Mouse (Mus musculus) heart, postnatal 0 days (tissue): ENCODE data around the gene Aaed1. TPM values are rescaled to one million over a fixed set of nuclear protein-coding genes. Genes with fewer than 3 reads are reported as not detected.

Source experiments
- ATAC-seq: fragments of 200-750 bp; cut with Nextera tagmentation; 2 replicates; pipeline ENCODE4 v1.8.0; 2017; ENCODE audit warnings: low read depth, moderate number of reproducible peaks, moderate library complexity; ENCODE audit not compliant: insufficient read depth
- DNase-seq: peaks from one replicate; pipeline ENCODE4 v3.0.0-alpha.2; 2016; ENCODE audit warnings: low spot score
- H3K27ac ChIP-seq: fragments of 300-500 bp; sonication (generic); 2 replicates; pipeline ENCODE4 v1.5.1; 2014; ENCODE audit warnings: low read depth, mild to moderate bottlenecking
- H3K27me3 ChIP-seq: fragments of 300-500 bp; sonication (generic); 2 replicates; pipeline ENCODE4 v1.6.1; 2014; ENCODE audit warnings: low read length, mixed read lengths; ENCODE audit not compliant: control insufficient read depth, insufficient read depth
- H3K36me3 ChIP-seq: fragments of 300-500 bp; sonication (generic); replicated peaks from 2 replicates; pipeline ENCODE4 v1.6.1; 2014; ENCODE audit warnings: low read length, mixed read lengths; ENCODE audit not compliant: control insufficient read depth, insufficient read depth
- H3K4me1 ChIP-seq: fragments of 300-500 bp; sonication (generic); 2 replicates; pipeline ENCODE4 v1.6.1; 2014; ENCODE audit warnings: antibody characterized with exemption; ENCODE audit not compliant: control insufficient read depth, insufficient read depth
- H3K4me2 ChIP-seq: fragments of 300-500 bp; sonication (generic); 2 replicates; pipeline ENCODE4 v1.6.1; 2014; ENCODE audit warnings: low read depth, mild to moderate bottlenecking, low read length, moderate library complexity
- H3K4me3 ChIP-seq: fragments of 300-500 bp; sonication (generic); 2 replicates; pipeline ENCODE4 v1.5.1; 2014; ENCODE audit warnings: low read depth, low read length
- H3K9ac ChIP-seq: fragments of 300-500 bp; sonication (generic); replicated peaks from 2 replicates; pipeline ENCODE4 v1.6.1; 2014; ENCODE audit warnings: low read depth, low read length, mixed read lengths
- H3K9me3 ChIP-seq: fragments of 300-500 bp; sonication (generic); replicated peaks from 2 replicates; pipeline ENCODE4 v1.6.1; 2016; ENCODE audit warnings: low read length; ENCODE audit not compliant: control insufficient read depth
- CTCF ChIP-seq: IDR thresholded peaks from 2 replicates; pipeline ENCODE4 v1.5.1; 2016; ENCODE audit warnings: antibody characterized with exemption, control low read depth, low read depth
- EP300 ChIP-seq: IDR thresholded peaks from 2 replicates; pipeline ENCODE4 v1.6.1; 2016; ENCODE audit warnings: antibody characterized with exemption, low read depth
- WGBS: fragments of 180-500 bp; shearing (Covaris S2); extraction: QIAGEN DNeasy Blood & Tissue Kit; methylation state at CpG from one replicate; pipeline ENCODE4 v1.1.7; 2014; 5-methylcytosine and 5-hydroxymethylcytosine counted together
- polyA plus RNA-seq: library from polyadenylated mRNA; unstranded; fragments of >200 nt; fragmentation: Nextera tagmentation; extraction: Ambion mirVana; gene quantifications from 2 replicates; pipeline ENCODE4 v1.2.1, GENCODE M21; 2015
- total RNA-seq: library from RNA; depleted of rRNA; stranded (reverse); fragments of >200 nt; gene quantifications from 2 replicates; pipeline ENCODE4 v1.2.3, GENCODE M21; 2014; ENCODE audit warnings: low replicate concordance; rRNA removed

The Aaed1 gene
- total RNA-seq (68.1 and 76.6 TPM in 2 replicates), polyA plus RNA-seq (67.0 and 71.4 TPM in 2 replicates)

GRCm38 (mm10) chr13:64312024-64312915 lies at the start of gene Aaed1:
TSS of gene Aaed1 (minus strand) at chr13:64312710.
- Histone ChIP-seq H3K27me3 (no peaks in the 10 kb centered on the region), H3K4me3 (peak within 1 kb of the TSS; percentile 75), H3K9ac (peak within 1 kb of the TSS; percentile 81), H3K4me1 (peaks cover 21% of the 10 kb centered on the region), H3K4me2 (peak within 1 kb of the TSS; percentile 64), H3K27ac (peak within 1 kb of the TSS; percentile 98), H3K9me3 (no peaks in the 10 kb centered on the region), H3K36me3 (peaks cover 14% of the 10 kb centered on the region)
- peak; percentile 90 for DNase-seq
- TF ChIP-seq EP300 (no peak), CTCF (peak; percentile 49; the same call in 1 of the 2 replicates)
- peak; percentile 92 for ATAC-seq
- WGBS = under 1% methylated on average over 68 of the region's 74 CpGs

GRCm38 (mm10) chr13:64362139-64362538 lies 49.6 kb upstream of the Aaed1 start:
- Histone ChIP-seq H3K4me1 (no peaks in the 10 kb centered on the region), H3K4me3 (no peak overlapping the region), H3K4me2 (no peak overlapping the region), H3K9me3 (no peaks in the 10 kb centered on the region), H3K27me3 (no peaks in the 10 kb centered on the region), H3K27ac (no peak overlapping the region), H3K9ac (no peak overlapping the region), H3K36me3 (peaks cover 48% of the 10 kb centered on the region)
- no peak for TF ChIP-seq CTCF
- DNase-seq = no peak
- no peak for ATAC-seq
- WGBS = 80% methylated on average over 6 of the region's 6 CpGs

GRCm38 (mm10) chr13:64361020-64361419 lies 48.5 kb upstream of the Aaed1 start:
- no peak for DNase-seq
- WGBS = 84% methylated on average over 3 of the region's 3 CpGs
- TF ChIP-seq EP300 = no peak
- TF ChIP-seq CTCF = no peak
- H3K27me3 ChIP-seq = no peaks in the 10 kb centered on the region
- H3K4me2 ChIP-seq = no peak overlapping the region
- no peaks in the 10 kb centered on the region for H3K4me1 ChIP-seq
- ATAC-seq = no peak
- H3K4me3 ChIP-seq = no peak overlapping the region
- H3K9me3 ChIP-seq = no peaks in the 10 kb centered on the region
- no peak overlapping the region for H3K9ac ChIP-seq
- H3K27ac ChIP-seq = no peak overlapping the region
- H3K36me3 ChIP-seq = peaks cover 37% of the 10 kb centered on the region

- Histone ChIP-seq H3K27me3 (no peaks in the 10 kb centered on the region), H3K4me3 (no peak overlapping the region), H3K27ac (no peak overlapping the region), H3K9ac (no peak overlapping the region), H3K4me2 (no peak overlapping the region), H3K9me3 (no peaks in the 10 kb centered on the region), H3K36me3 (peaks cover 25% of the 10 kb centered on the region), H3K4me1 (no peaks in the 10 kb centered on the region)
- TF ChIP-seq CTCF (no peak), EP300 (no peak)
- DNase-seq (no peak), ATAC-seq (no peak)
- WGBS = 89% methylated on average over 3 of the region's 3 CpGs
Measured at GRCm38 (mm10) chr13:64359702-64360101, 47.2 kb upstream of the Aaed1 start.

- TF ChIP-seq CTCF = no peak
- no peak for TF ChIP-seq EP300
- no peak for ATAC-seq
- 79% methylated on average over 1 of the region's 1 CpGs for WGBS
Measured at GRCm38 (mm10) chr13:64358476-64358875, 46.0 kb upstream of the Aaed1 start.

More at GRCm38 (mm10) chr13:64358476-64358875, 46.0 kb upstream of the Aaed1 start:
- DNase-seq = no peak
- Histone ChIP-seq H3K9me3 (no peaks in the 10 kb centered on the region), H3K4me1 (no peaks in the 10 kb centered on the region), H3K4me2 (no peak overlapping the region), H3K27ac (no peak overlapping the region), H3K9ac (no peak overlapping the region), H3K4me3 (no peak overlapping the region), H3K27me3 (no peaks in the 10 kb centered on the region), H3K36me3 (peaks cover 14% of the 10 kb centered on the region)
